Mouse (Mus musculus) testis, adult 2 months (tissue): ENCODE results near the gene Ttc9b. TPM values are rescaled to one million over a fixed set of nuclear protein-coding genes. Genes with fewer than 3 reads are reported as not detected.

Experiments used
- H3K27ac ChIP-seq: fragments of 200-500 bp; 2 replicates; pipeline ENCODE4 v1.5.1; 2012; ENCODE audit warnings: low read depth, low read length; ENCODE audit not compliant: control insufficient read depth, insufficient read depth
- H3K27me3 ChIP-seq: fragments of 200-500 bp; 2 replicates; pipeline ENCODE4 v1.6.1; 2012; ENCODE audit warnings: mild to moderate bottlenecking, low read length, moderate library complexity; ENCODE audit not compliant: control insufficient read depth, insufficient read depth
- H3K36me3 ChIP-seq: fragments of 200-500 bp; 2 replicates; pipeline ENCODE4 v1.6.1; 2012; ENCODE audit warnings: mild to moderate bottlenecking, low read length; ENCODE audit not compliant: control insufficient read depth, insufficient read depth
- H3K4me1 ChIP-seq: fragments of 200-500 bp; 2 replicates; pipeline ENCODE4 v1.6.1; 2012; ENCODE audit warnings: low read length; ENCODE audit not compliant: control insufficient read depth, insufficient read depth
- H3K4me3 ChIP-seq: fragments of 200-500 bp; 2 replicates; pipeline ENCODE4 v1.5.1; 2012; ENCODE audit warnings: low read depth, mild to moderate bottlenecking, low read length, moderate library complexity, mixed read lengths; ENCODE audit not compliant: control insufficient read depth
- CTCF ChIP-seq: fragments of 200-500 bp; IDR thresholded peaks from 2 replicates; pipeline ENCODE4 v1.5.1; 2012; ENCODE audit warnings: low read depth, mild to moderate bottlenecking, inconsistent platforms, low read length, moderate library complexity; ENCODE audit not compliant: control insufficient read depth, insufficient read depth, insufficient replicate concordance
- POLR2A ChIP-seq: fragments of 200-500 bp; IDR thresholded peaks from 2 replicates; pipeline ENCODE4 v1.6.1; 2012; ENCODE audit warnings: low read depth, mild to moderate bottlenecking, inconsistent platforms, low read length, moderate library complexity; ENCODE audit not compliant: control insufficient read depth
- polyA plus RNA-seq: library from polyadenylated mRNA; depleted of rRNA; stranded (reverse); fragments of >200 nt; gene quantifications from 2 replicates; pipeline ENCODE4 v1.2.3, GENCODE M21; 2012

Ttc9b gene
- polyA plus RNA-seq, 1 experiment, result 0.51 TPM

DNA sequence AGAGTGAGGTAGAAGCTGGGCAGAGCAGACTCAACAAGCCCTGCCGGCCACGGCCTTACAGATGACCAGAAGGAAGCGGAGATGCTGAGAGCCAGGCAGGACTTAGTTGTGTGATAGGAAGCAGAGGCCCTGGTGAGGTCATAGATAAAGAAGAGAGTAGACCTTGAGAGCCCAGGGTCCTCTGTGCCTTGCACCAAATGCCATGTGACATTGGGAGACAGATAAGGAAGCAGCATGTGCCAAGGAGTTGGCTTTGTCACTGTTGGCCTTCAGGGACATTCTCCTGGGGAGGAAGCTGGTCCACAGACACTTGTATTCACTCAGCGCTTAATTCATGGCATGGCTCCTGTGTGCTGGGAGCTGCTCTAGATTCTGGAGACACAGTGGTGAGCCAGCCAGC is 44.4 kb upstream of the Ttc9b start:
- Histone ChIP-seq H3K4me3 (no peak overlapping the region), H3K27me3 (no peaks in the 10 kb centered on the region), H3K27ac (peak overlapping the region; percentile 36; the same call in 1 of the 2 replicates), H3K4me1 (peaks cover 14% of the 10 kb centered on the region), H3K36me3 (peaks cover 2% of the 10 kb centered on the region; the same call in 1 of the 2 replicates)
- TF ChIP-seq POLR2A (peak; percentile 45; the same call in 1 of the 2 replicates), CTCF (no peak)

- H3K4me1 ChIP-seq, result peaks cover 14% of the 10 kb centered on the region
- no peak overlapping the region for H3K4me3 ChIP-seq
- H3K27ac ChIP-seq, result peak overlapping the region; percentile 36; the same call in 1 of the 2 replicates
- TF ChIP-seq POLR2A (no peak), CTCF (no peak)
- H3K27me3 ChIP-seq, result no peaks in the 10 kb centered on the region
- H3K36me3 ChIP-seq, result peaks cover 2% of the 10 kb centered on the region; the same call in 1 of the 2 replicates
Observed at GRCm38 (mm10) chr7:27609688-27610087, 44.0 kb upstream of the Ttc9b start.

DNA sequence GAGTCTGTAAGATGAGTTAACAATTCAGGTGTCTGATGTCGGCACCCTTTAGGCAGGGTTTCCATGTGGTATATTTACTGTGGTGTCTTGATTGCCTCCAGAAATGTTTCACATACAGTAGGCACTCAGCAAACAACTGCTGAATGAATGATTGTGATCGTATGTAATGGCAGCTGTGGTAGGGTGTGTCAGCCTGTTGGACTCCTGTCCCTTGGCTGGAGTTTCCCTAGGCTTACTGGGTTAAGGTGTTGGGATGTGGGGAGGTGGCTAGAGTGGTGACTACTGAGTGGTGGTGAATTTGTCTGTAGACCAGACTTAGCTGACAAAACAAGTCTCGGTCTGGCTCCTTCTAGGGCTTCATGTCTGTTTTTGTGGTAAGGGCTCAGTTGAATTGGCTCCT is 43.3 kb upstream of the Ttc9b start:
- Histone ChIP-seq H3K27ac (no peak overlapping the region), H3K36me3 (peaks cover 2% of the 10 kb centered on the region; the same call in 1 of the 2 replicates), H3K27me3 (no peaks in the 10 kb centered on the region), H3K4me1 (peaks cover 14% of the 10 kb centered on the region), H3K4me3 (no peak overlapping the region)
- TF ChIP-seq POLR2A, result no peak
- TF ChIP-seq CTCF, result no peak

DNA sequence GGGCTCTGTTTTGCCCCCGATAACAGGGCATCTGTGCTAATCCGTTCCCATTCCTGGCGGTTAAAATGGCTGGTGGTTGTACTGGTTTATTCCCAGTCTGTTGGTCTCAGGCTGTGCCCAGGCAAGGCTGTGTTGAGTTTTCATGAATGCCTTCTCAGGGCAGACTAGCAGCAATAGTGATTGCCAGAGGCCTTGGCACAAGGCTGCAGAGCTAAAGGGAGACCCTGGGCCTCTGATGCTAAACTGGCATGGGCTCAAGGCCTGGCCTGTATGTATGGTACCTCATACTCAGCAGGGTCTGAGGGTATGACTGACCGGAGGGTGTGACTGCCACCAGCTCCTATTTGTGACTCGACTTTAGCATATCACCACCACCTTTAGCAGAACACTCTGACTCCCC is 42.8 kb upstream of the Ttc9b start:
- peaks cover 14% of the 10 kb centered on the region for H3K4me1 ChIP-seq
- peaks cover 2% of the 10 kb centered on the region; the same call in 1 of the 2 replicates for H3K36me3 ChIP-seq
- peak overlapping the region; percentile 19 for H3K27ac ChIP-seq
- no peaks in the 10 kb centered on the region for H3K27me3 ChIP-seq
- no peak overlapping the region for H3K4me3 ChIP-seq
- no peak for TF ChIP-seq POLR2A
- TF ChIP-seq CTCF, result no peak

DNA sequence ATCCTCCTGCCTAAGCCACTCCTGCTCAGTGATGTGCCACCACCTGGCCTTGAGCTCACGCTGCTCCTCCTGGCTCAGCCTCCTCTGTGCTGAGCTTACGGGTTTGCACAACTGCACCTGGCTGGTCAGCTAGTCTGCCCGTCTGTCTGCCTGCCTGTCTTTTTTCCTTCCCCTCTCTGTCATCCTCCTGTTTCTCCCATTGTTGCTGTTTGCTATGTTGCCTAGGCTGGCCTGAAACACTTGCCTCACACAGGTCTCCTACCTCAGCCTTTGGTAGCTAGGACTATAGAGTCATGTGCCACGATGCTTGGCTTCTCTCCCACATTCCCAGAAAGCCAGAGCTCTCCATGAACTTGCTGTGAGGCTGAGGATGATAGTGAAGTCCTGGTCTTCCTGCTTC is 40.8 kb upstream of the Ttc9b start:
- peaks cover 2% of the 10 kb centered on the region; the same call in 1 of the 2 replicates for H3K36me3 ChIP-seq
- TF ChIP-seq CTCF, result no peak
- TF ChIP-seq POLR2A, result no peak

DNA sequence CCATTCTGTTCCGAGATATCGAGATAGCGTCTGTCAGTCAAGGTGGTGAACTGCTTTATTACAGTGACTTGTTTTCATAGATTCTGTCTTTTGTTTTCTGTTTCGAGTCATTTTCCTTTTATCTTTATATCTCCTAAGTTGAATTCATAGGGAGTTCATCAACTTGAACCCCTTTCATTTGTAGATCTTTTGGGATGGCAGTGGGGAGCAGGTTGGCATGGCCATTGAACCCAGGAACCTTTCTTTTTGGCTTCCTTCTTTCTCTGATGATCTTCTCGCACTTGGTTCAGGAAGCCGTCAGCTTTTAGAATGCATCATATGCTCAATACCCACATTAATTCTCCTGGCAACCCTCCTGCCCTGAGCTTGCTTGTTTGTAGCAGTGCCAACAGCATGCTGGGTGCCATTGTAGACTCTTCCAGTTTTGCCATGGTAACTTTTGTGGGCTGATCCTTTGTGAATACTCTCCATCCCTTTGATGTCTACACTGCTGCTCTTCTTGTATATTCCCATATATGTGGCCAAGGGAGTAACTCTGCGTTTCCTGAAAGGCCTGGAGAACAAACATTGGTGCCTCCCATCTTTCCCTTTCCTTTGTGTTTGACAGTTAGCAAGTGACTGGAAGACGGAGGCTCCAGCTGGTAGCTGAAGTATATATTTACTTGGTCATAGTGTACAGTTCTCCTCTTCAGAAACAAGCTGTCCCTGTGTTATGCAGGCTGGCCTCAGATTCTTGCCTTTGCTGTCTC is 39.8 kb upstream of the Ttc9b start:
- Histone ChIP-seq H3K36me3 (peaks cover 2% of the 10 kb centered on the region; the same call in 1 of the 2 replicates), H3K27ac (no peak overlapping the region), H3K27me3 (no peaks in the 10 kb centered on the region), H3K4me1 (peaks cover 2% of the 10 kb centered on the region; the same call in 1 of the 2 replicates), H3K4me3 (no peak overlapping the region)
- TF ChIP-seq CTCF (no peak), POLR2A (no peak)

More for the DNA sequence above, 40.8 kb upstream of the Ttc9b start:
- peak overlapping the region; percentile 2; the same call in 1 of the 2 replicates for H3K27ac ChIP-seq
- no peak overlapping the region for H3K4me3 ChIP-seq
- H3K27me3 ChIP-seq, result no peaks in the 10 kb centered on the region
- H3K4me1 ChIP-seq, result peaks cover 2% of the 10 kb centered on the region; the same call in 1 of the 2 replicates

DNA sequence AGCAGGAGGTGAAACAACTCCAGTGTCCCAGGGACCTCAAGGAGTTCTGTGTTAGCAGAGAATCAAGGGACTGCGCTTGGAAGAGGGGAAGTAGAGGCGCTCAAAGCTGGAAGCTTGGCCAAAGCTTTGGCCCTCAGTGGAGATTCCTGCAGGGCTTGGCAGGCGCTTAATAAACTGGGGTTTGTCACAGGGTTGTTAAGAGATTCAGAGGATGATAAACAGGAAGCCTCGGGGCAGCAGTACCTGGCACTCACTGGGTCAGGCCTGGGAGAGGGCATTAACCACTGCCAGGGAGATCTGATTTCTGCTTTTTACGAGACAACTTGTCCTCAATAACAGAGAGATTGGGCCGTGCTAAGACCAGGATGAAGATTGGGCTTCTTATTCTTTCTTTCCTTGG is 32.7 kb upstream of the Ttc9b start:
- H3K27me3 ChIP-seq, result no peaks in the 10 kb centered on the region
- H3K27ac ChIP-seq, result no peak overlapping the region
- peaks cover 2% of the 10 kb centered on the region for H3K36me3 ChIP-seq
- TF ChIP-seq CTCF (no peak), POLR2A (no peak)
- H3K4me3 ChIP-seq, result no peak overlapping the region
- no peaks in the 10 kb centered on the region for H3K4me1 ChIP-seq
